Mouse (Mus musculus): ENCODE measurements around the gene 1810049J17Rik.

DNA sequence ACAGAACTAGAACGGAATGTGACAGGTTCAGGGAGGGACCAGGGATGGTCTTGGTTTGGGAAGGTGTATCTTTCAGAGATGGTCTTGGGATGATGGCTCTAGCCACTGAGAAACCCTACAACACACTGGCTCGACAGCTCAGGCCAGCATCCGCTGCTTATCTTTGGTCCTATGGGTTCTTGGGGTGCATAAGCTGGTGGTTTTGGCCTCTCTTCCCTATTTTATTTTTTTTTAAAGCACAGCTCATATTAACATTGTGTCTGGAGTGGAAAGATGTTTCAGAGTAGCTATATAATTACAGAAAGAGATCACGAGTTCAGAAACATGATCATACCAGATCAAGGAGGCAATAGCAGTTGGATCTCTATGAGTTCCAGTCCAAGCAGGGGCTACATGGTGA lies 42.4 kb upstream of the 1810049J17Rik start:
- TF ChIP-seq CTCF (IDR thresholded peaks at IDR 0.05; ENCODE audit: control insufficient read depth, insufficient read depth, insufficient replicate concordance, low read depth, low read length), result no peak
- no peak for TF ChIP-seq POLR2A (IDR thresholded peaks at IDR 0.05; ENCODE audit: control insufficient read depth, low read depth, low read length)

All from testis, adult 2 months (tissue).